Mouse (Mus musculus): ENCODE data around the gene Cep89.

The Cep89 gene

GRCm38 (mm10) chr7:35485126-35485525 is 88.3 kb downstream of the Cep89 start:
- DNase-seq (ENCODE audit: inconsistent ontology term), result no peak

DNA sequence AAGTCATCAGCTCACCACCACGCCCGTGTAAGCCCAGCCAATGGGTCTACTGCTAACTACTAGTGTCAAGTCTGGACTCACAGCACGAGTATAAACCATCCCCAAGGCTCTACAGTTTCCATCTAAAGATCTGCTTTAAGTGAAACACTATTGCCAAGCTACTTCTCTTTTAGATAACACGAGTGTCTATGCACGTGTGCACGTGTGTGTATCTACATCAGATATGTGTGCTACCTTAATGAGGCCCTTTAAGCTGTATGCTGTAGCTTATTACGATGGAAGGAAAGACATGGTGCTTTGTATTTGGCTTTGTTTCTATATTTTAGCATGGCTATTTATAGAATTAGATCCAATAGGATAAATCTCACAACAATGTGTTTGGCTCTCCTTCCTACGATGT is 89.7 kb downstream of the Cep89 start:
- DNase-seq (ENCODE audit: inconsistent ontology term), result no peak
